Mouse (Mus musculus) thymus, adult 2 months (tissue): ENCODE measurements around the gene Tecr.

Experiments
- CTCF ChIP-seq: fragments of 200-500 bp; IDR thresholded peaks from 2 replicates; pipeline ENCODE4 v1.5.1; 2012; ENCODE audit warnings: mild to moderate bottlenecking, control low read depth, low read length, moderate library complexity, borderline replicate concordance; ENCODE audit not compliant: control insufficient read depth, poor library complexity, insufficient read depth; ENCODE audit errors: extremely low read depth
- POLR2A ChIP-seq: fragments of 200-500 bp; IDR thresholded peaks from 2 replicates; pipeline ENCODE4 v1.6.1; 2012; ENCODE audit warnings: mild to moderate bottlenecking, low read length, control low read depth, moderate library complexity; ENCODE audit not compliant: control insufficient read depth, poor library complexity, insufficient read depth; ENCODE audit errors: extremely low read depth

DNA sequence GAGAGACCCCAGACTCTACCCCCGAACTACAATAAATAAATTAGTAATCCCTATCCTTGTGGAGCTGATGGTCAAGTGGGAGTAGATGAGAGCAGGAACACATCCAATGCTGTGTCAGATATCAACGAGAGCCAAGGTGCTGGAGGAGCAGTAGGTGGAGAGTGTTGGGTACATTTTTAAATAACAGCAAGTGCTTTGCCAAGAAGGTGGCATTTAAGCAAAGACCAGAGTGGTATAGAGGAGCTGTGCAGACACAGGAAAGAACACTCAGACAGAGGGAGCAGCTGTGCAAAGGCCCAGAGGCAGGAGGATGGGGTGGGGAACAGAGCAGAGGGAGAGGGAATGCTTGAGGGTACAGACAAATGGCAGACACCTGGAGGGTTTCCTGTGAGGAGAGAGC is 9.3 kb upstream of the Tecr start:
- no peak for TF ChIP-seq CTCF
- TF ChIP-seq POLR2A = no peak
